Mouse (Mus musculus): Measurements from ENCODE around the gene Ncf4.
"Not testable (repeated sequence)": the region's sequence is repeated elsewhere in the genome, so short reads cannot be mapped to it uniquely, and the experiment has no call there.

The Ncf4 gene

GRCm38 (mm10) chr15:78254751-78255150 is 10.2 kb downstream of the Ncf4 start:
- no peak for DNase-seq (ENCODE audit: low spot score)

GRCm38 (mm10) chr15:78256602-78257259 is 12.1 kb downstream of the Ncf4 start:
- not testable (repeated sequence) for DNase-seq (ENCODE audit: low spot score)

- no peak for DNase-seq (ENCODE audit: low spot score)
Measured at GRCm38 (mm10) chr15:78257326-78258050, 12.9 kb downstream of the Ncf4 start.

GRCm38 (mm10) chr15:78258246-78258865 is 13.8 kb downstream of the Ncf4 start:
- DNase-seq (ENCODE audit: low spot score): no peak

GRCm38 (mm10) chr15:78260668-78261333 is 16.2 kb downstream of the Ncf4 start:
- no peak for DNase-seq (ENCODE audit: low spot score)

- DNase-seq (ENCODE audit: low spot score): no peak
Measured at GRCm38 (mm10) chr15:78263286-78263685, 18.7 kb downstream of the Ncf4 start.

- no peak for DNase-seq (ENCODE audit: low spot score)
Measured at GRCm38 (mm10) chr15:78267441-78267840, 22.8 kb downstream of the Ncf4 start.

GRCm38 (mm10) chr15:78267865-78268264 is 23.3 kb downstream of the Ncf4 start:
- no peak for DNase-seq (ENCODE audit: low spot score)

GRCm38 (mm10) chr15:78271208-78271607 is 26.6 kb downstream of the Ncf4 start:
- no peak for DNase-seq (ENCODE audit: low spot score)

GRCm38 (mm10) chr15:78278308-78278707 is 33.7 kb downstream of the Ncf4 start:
- DNase-seq (ENCODE audit: low spot score): no peak

GRCm38 (mm10) chr15:78287941-78288340 is 43.3 kb downstream of the Ncf4 start:
- no peak for DNase-seq (ENCODE audit: low spot score)

GRCm38 (mm10) chr15:78289775-78290174 is 45.2 kb downstream of the Ncf4 start:
- DNase-seq (ENCODE audit: low spot score): not testable (repeated sequence)

GRCm38 (mm10) chr15:78293228-78293627 is 48.6 kb downstream of the Ncf4 start:
- not testable (repeated sequence) for DNase-seq (ENCODE audit: low spot score)

- DNase-seq (ENCODE audit: low spot score): no peak
Measured at GRCm38 (mm10) chr15:78293716-78294115, 49.1 kb downstream of the Ncf4 start.

GRCm38 (mm10) chr15:78298558-78298957 is 54.0 kb downstream of the Ncf4 start:
- DNase-seq (ENCODE audit: low spot score): no peak

- DNase-seq (ENCODE audit: low spot score): no peak
Measured at GRCm38 (mm10) chr15:78299641-78300040, 55.0 kb downstream of the Ncf4 start.

GRCm38 (mm10) chr15:78300773-78301172 is 56.2 kb downstream of the Ncf4 start:
- no peak for DNase-seq (ENCODE audit: low spot score)

GRCm38 (mm10) chr15:78302718-78303117 is 58.1 kb downstream of the Ncf4 start:
- no peak for DNase-seq (ENCODE audit: low spot score)

GRCm38 (mm10) chr15:78303665-78304233 is 59.1 kb downstream of the Ncf4 start:
- DNase-seq (ENCODE audit: low spot score): no peak

GRCm38 (mm10) chr15:78305341-78305933 is 60.8 kb downstream of the Ncf4 start, which contains the start of gene Csf2rb2:
Gene Csf2rb2, minus strand, starts transcription at chr15:78305721.
- no peak for DNase-seq (ENCODE audit: low spot score)

- no peak for DNase-seq (ENCODE audit: low spot score)
Measured at GRCm38 (mm10) chr15:78309865-78310264, 65.3 kb downstream of the Ncf4 start.

GRCm38 (mm10) chr15:78310971-78311370 is 66.4 kb downstream of the Ncf4 start:
- DNase-seq (ENCODE audit: low spot score): no peak

All from T-cell, adult 2 months (primary cell).